Mouse (Mus musculus) R1 (cell line): ENCODE results near the gene Car10.

ENCODE experiments used
- DNase-seq: peaks from one replicate; pipeline ENCODE4 v3.0.0-alpha.2; 2018; ENCODE audit warnings: low read depth, low spot score

The Car10 gene

DNA sequence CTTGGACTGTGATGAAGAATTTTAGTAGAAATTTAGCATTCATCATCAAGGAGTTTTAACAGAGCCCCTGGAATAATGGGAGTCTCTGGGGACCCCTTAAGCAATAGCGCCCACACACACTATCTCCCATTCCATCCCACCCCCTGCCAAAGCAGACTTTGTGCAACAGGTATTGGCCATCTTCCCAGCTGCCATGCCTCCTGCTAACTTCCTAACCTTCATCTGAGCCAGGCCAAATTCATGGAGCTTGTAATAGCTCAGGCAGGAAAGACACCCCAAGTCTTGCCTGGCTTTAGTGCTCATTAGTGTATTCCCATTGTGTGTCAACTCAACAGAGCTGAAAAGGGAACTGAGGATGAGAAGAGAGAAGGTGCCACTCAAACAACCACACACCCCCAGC is 481.8 kb downstream of the Car10 start:
- no peak for DNase-seq

DNA sequence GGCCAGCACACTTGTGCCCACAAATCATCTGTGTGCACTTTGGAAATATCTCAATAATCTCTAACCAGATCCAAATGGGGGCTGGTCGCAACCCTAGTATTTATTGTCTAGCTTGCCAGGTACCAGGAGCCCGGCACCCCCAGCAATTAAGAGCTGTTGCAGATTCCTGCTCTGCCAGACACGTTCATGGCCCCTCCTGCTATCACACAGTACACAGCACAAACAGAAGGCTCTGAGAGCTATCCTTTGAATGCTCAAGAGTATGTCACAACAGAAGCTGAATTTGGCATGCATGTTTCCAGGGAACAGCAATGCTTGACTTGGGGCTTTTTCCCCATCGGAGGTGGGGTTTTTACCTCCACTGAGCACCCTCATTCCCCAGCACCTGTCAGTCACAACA is 483.5 kb downstream of the Car10 start:
- DNase-seq: no peak

DNA sequence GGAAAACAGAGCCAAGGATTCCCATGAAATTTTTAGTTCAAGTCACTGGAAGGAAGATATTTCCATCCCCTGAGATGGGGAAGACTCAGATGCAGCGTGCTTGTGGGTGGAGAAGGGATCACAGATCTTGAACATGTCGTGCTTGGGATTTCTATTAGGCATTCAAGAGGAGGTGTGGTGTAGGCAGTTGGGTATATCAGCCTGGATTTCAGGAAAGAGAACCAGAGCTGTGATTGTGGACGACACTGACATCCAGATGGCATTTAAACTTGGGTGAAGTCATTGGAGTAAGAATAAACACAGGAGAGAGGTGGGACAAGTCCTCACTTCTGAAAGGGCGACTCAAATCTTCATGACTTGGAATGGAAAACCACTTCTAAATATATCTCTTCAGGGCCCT is 490.0 kb downstream of the Car10 start:
- DNase-seq: no peak

DNA sequence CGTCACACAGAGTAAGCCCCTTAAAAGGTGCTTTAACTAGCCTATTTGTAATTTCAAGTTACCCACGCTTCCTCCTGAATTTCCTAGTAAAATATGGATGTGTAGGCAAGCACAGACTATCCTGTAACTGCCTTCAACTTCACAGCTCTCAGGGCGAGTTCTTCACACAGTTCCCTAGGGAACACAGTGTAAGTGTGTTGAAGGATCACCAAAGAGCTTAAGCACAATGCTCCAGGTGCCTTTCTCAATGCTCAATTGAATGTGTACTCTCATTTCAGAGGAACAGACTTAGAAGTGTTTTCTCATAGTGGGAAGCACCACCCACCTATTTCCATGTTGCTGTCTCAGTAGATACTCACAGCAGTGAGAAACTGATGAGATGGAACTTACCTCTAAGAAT is 492.8 kb downstream of the Car10 start:
- no peak for DNase-seq

DNA sequence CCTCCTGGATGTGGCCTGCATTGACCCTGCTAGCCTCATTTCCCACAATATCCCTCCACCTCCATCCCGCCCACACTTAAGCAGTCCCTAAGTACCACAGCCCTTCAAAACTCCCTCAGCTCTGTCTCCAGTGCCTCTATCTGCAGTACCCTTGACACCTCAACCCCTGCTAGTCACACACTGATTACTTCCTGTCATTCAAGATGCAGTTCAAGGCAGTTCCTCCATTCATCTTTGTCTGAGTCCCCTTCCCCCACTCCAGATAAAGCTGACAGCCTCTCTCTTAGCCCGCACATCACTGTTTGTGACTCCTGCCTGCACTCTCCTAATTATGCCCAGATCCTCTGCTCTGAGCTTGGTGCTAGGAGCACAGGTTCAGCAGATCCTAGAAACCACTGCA is 496.2 kb downstream of the Car10 start:
- peak; percentile 22 for DNase-seq

DNA sequence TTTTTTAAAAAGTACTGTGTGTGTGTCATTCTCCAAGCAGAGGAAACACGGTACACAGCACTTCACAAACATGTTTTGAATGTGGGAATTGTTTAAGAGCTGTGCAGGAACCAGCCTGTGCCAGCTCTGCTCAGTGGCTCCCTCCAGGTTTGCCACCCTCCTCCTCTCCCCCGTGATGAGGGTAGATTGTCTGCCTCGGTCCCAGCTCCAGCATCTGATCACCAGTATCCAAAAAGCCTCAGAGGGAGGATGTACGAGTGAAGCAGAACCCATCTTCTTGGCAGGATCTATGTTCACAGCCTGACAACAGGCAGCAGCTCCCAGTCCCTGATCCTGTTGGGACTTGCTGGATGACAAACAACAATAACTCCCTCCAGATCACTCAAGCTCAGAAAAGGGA is 500.3 kb downstream of the Car10 start:
- no peak for DNase-seq

GRCm38 (mm10) chr11:93599755-93600154 is 501.9 kb downstream of the Car10 start:
- DNase-seq: no peak

- peak; percentile 37 for DNase-seq
Observed at GRCm38 (mm10) chr11:93603575-93603974, 505.7 kb downstream of the Car10 start.

- DNase-seq: no peak
Observed at GRCm38 (mm10) chr11:93607111-93607510, 509.3 kb downstream of the Car10 start.

DNA sequence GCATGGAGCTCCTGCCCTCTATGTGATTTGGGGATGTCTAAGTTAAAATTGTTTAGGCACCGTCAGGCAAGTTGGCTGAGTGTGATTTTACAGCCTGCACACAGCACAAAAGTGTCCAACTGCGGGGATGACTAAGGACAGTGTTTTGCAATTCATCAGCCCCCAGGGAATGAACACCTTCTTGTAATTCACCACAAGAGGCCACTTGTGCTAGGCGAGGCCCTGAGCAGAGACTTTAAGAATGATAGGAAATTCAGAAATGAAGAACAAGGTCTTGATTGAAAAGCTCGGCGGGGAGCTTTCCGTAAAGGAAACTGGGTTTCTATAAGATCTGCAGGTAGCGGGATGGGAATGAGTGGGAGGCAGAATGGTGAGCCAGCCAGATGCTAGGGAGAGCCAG is 510.9 kb downstream of the Car10 start:
- peak; percentile 96 for DNase-seq

GRCm38 (mm10) chr11:93612071-93612470 is 514.2 kb downstream of the Car10 start:
- no peak for DNase-seq

GRCm38 (mm10) chr11:93614851-93615250 is 517.0 kb downstream of the Car10 start:
- peak; percentile 84 for DNase-seq

- DNase-seq: no peak
Observed at GRCm38 (mm10) chr11:93623605-93624004, 525.8 kb downstream of the Car10 start.

GRCm38 (mm10) chr11:93639410-93639809 is 541.6 kb downstream of the Car10 start:
- no peak for DNase-seq

- peak; percentile 31 for DNase-seq
Observed at GRCm38 (mm10) chr11:93640954-93641353, 543.1 kb downstream of the Car10 start.

GRCm38 (mm10) chr11:93642331-93642730 is 544.5 kb downstream of the Car10 start:
- DNase-seq: no peak

DNA sequence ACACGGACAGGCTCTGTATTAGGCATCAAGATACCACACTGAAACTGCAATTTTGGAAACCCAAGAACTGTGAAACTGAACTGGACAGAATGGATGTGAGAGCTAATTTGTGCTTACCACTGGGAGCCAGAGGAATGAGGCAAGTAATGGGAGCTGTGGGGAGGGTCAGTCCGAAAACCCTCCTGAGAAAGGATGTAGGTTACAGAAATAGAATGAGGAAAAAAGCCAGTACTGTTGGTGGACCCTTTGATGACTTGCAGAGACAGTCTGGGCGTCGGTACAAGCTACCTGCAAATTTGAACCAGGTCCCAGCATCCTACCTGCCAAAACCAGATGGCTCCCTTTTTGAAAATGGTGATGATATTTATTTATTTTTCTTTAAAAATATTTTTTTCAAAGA is 545.2 kb downstream of the Car10 start:
- DNase-seq: no peak

DNA sequence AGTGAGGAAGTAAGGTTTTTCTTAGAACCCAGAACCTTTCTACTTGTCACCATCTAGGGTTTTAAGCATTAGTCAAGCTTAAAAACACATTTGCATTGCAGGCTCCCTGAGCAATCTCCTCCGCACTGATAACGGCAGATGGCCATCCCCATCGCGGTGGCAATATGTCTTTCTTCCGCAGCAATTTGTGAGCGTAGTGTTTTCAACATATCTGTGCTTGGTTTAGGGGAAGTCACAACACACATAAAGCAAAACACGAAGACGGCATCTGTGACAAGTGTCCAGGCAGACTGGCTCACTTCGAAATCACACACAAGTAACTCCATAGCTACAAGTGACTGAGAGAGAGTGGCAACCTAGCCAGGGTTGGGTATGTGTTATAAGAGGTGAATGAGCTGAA is 545.6 kb downstream of the Car10 start:
- DNase-seq: no peak

- DNase-seq: no peak
Observed at GRCm38 (mm10) chr11:93646216-93646615, 548.4 kb downstream of the Car10 start.
